ENCODE assay signal across 16 mouse cellular contexts in the genomic region with DNA sequence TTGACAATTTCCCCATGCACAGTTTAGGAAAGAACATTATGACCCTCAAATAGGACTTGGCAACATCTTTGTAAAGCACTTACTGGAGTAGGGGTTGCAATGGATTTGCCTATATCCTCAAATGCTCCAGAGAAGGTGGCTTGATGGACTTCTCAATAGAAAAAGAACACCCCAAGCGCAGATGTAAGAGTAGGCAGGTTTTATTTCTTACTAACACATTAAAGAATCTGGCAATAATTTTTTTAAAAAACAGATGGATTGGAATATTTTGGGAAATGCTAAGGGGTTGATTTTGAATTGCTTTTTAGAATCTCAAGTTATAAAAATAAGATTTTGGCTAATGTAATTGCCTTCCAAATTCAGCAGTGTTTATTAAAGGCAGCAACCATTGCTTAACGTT.
"Had no signal": no experiment of that assay in that cellular context is flagged by ENCODE, and none has a peak within 500 bp of the region (broad histone marks: within the 10 kb centered on the region; RNA-seq: fewer than 3 reads in every experiment).

No protein-coding gene starts in this region.

- H3K4me2 ChIP-seq: neural tube, embryonic 12.5 days; neural tube, embryonic 13.5 days; stomach, embryonic 15.5 days had no signal

- H3K9ac ChIP-seq: neural tube, embryonic 12.5 days; neural tube, embryonic 13.5 days; stomach, embryonic 15.5 days had no signal

- H3K27me3 ChIP-seq: neural tube, embryonic 12.5 days; neural tube, embryonic 13.5 days; stomach, embryonic 15.5 days had no signal

- H3K4me1 ChIP-seq: neural tube, embryonic 12.5 days; neural tube, embryonic 13.5 days; stomach, embryonic 15.5 days had no signal

- H3K4me3 ChIP-seq: neural tube, embryonic 12.5 days; neural tube, embryonic 13.5 days; stomach, embryonic 15.5 days had no signal

- H3K9me3 ChIP-seq: neural tube, embryonic 12.5 days; neural tube, embryonic 13.5 days; stomach, embryonic 15.5 days had no signal

- DNase-seq: retina, postnatal 1 day; right cerebral cortex, adult 18-20 months; right cerebral cortex, postnatal 14 days; right cerebral cortex, postnatal 25 days; right cerebral cortex, postnatal 4 days; spleen, adult 18-20 months; thymus, adult 18-20 months; thymus, adult 2 months; thymus, postnatal 14 days; thymus, postnatal 25 days; thymus, postnatal 36 days; thymus, postnatal 4 days had no signal

- H3K36me3 ChIP-seq: neural tube, embryonic 12.5 days; neural tube, embryonic 13.5 days; stomach, embryonic 15.5 days had no signal

- H3K27ac ChIP-seq: neural tube, embryonic 12.5 days; neural tube, embryonic 13.5 days; stomach, embryonic 15.5 days; stomach, postnatal 0 days had no signal
